Mouse (Mus musculus) forebrain, embryonic 14.5 days (tissue): ENCODE results near the gene Ten1. TPM values are rescaled to one million over a fixed set of nuclear protein-coding genes. Genes with fewer than 3 reads are reported as not detected.
A peak's percentile ranks its signal among the peaks of the same experiment; 100 is the strongest.

Source experiments
- ATAC-seq: fragments of 200-750 bp; cut with Nextera tagmentation; 2 replicates; pipeline ENCODE4 v1.8.0; 2017; ENCODE audit warnings: mild to moderate bottlenecking, moderate library complexity
- DNase-seq: peaks from one replicate; pipeline ENCODE4 v3.0.0-alpha.2; 2015; ENCODE audit warnings: low spot score
- H3K27ac ChIP-seq: fragments of 300-500 bp; sonication (generic); 2 replicates; pipeline ENCODE4 v1.5.1; 2014; ENCODE audit warnings: low read depth, mild to moderate bottlenecking, control low read depth, low read length, moderate library complexity
- H3K27me3 ChIP-seq: fragments of 300-500 bp; sonication (generic); replicated peaks from 2 replicates; pipeline ENCODE4 v1.6.1; 2014; ENCODE audit warnings: low read length, control low read depth, mixed read lengths; ENCODE audit not compliant: control insufficient read depth, insufficient read depth
- H3K36me3 ChIP-seq: fragments of 300-500 bp; sonication (generic); 2 replicates; pipeline ENCODE4 v1.6.1; 2014; ENCODE audit warnings: low read length, control low read depth; ENCODE audit not compliant: control insufficient read depth, insufficient read depth
- H3K4me1 ChIP-seq: fragments of 300-500 bp; sonication (generic); 2 replicates; pipeline ENCODE4 v1.6.1; 2014; ENCODE audit warnings: antibody characterized with exemption, low read length, control low read depth; ENCODE audit not compliant: control insufficient read depth, insufficient read depth
- H3K4me2 ChIP-seq: fragments of 300-500 bp; sonication (generic); 2 replicates; pipeline ENCODE4 v1.6.1; 2014; ENCODE audit warnings: mild to moderate bottlenecking, control low read depth, low read length
- H3K4me3 ChIP-seq: fragments of 300-500 bp; sonication (generic); 2 replicates; pipeline ENCODE4 v1.5.1; 2014; ENCODE audit warnings: low read depth, low read length, control low read depth
- H3K9ac ChIP-seq: fragments of 300-500 bp; sonication (generic); 2 replicates; pipeline ENCODE4 v1.6.1; 2014; ENCODE audit warnings: mild to moderate bottlenecking, low read length, control low read depth, moderate library complexity
- H3K9me3 ChIP-seq: fragments of 300-500 bp; sonication (generic); replicated peaks from 2 replicates; pipeline ENCODE4 v1.6.1; 2016; ENCODE audit warnings: low read length, control low read depth, mixed read lengths; ENCODE audit not compliant: control insufficient read depth
- WGBS: fragments of 180-500 bp; shearing (Covaris S2); extraction: QIAGEN DNeasy Blood & Tissue Kit; methylation state at CpG from one replicate; pipeline ENCODE4 v1.1.7; 2014; 5-methylcytosine and 5-hydroxymethylcytosine counted together
- polyA plus RNA-seq: library from polyadenylated mRNA; unstranded; fragments of >200 nt; fragmentation: Nextera tagmentation; extraction: Ambion mirVana; gene quantifications from 2 replicates; pipeline ENCODE4 v1.2.1, GENCODE M21; 2014

The Ten1 gene
- polyA plus RNA-seq, 1 experiment from 2014 or later: 81.8 TPM

GRCm38 (mm10) chr11:116169214-116169613 is 29.4 kb upstream of the Ten1 start:
- Histone ChIP-seq H3K27me3 (no peaks in the 10 kb centered on the region), H3K27ac (no peak overlapping the region), H3K9me3 (no peaks in the 10 kb centered on the region), H3K36me3 (peaks cover 46% of the 10 kb centered on the region), H3K4me3 (no peak overlapping the region), H3K9ac (no peak overlapping the region), H3K4me1 (peaks cover 11% of the 10 kb centered on the region), H3K4me2 (no peak overlapping the region)
- ATAC-seq: no peak
- DNase-seq: no peak
- 86% methylated on average over 3 of the region's 3 CpGs for WGBS

GRCm38 (mm10) chr11:116170003-116170800 is 28.5 kb upstream of the Ten1 start:
- no peak for DNase-seq
- H3K4me2 ChIP-seq: no peak overlapping the region
- H3K9ac ChIP-seq: no peak overlapping the region
- H3K27ac ChIP-seq: no peak overlapping the region
- 87% methylated on average over 5 of the region's 5 CpGs for WGBS
- ATAC-seq: no peak
- H3K36me3 ChIP-seq: peaks cover 46% of the 10 kb centered on the region
- H3K4me1 ChIP-seq: peaks cover 11% of the 10 kb centered on the region
- no peaks in the 10 kb centered on the region for H3K9me3 ChIP-seq
- no peak overlapping the region for H3K4me3 ChIP-seq
- H3K27me3 ChIP-seq: no peaks in the 10 kb centered on the region

GRCm38 (mm10) chr11:116171959-116172358 is 26.7 kb upstream of the Ten1 start:
- Histone ChIP-seq H3K36me3 (peaks cover 57% of the 10 kb centered on the region), H3K9me3 (no peaks in the 10 kb centered on the region), H3K27ac (no peak overlapping the region), H3K4me3 (no peak overlapping the region), H3K4me2 (no peak overlapping the region), H3K9ac (no peak overlapping the region), H3K4me1 (peaks cover 3% of the 10 kb centered on the region), H3K27me3 (no peaks in the 10 kb centered on the region)
- ATAC-seq (no peak), DNase-seq (no peak)
- WGBS: 81% methylated on average over 2 of the region's 2 CpGs

- no peak overlapping the region for H3K4me3 ChIP-seq
- no peaks in the 10 kb centered on the region for H3K27me3 ChIP-seq
- H3K4me2 ChIP-seq: no peak overlapping the region
- no peak overlapping the region for H3K27ac ChIP-seq
- no peaks in the 10 kb centered on the region for H3K9me3 ChIP-seq
- no peak for ATAC-seq
- 92% methylated on average over 22 of the region's 22 CpGs for WGBS
- H3K9ac ChIP-seq: no peak overlapping the region
- DNase-seq: no peak
- H3K4me1 ChIP-seq: no peaks in the 10 kb centered on the region
- peaks cover 83% of the 10 kb centered on the region for H3K36me3 ChIP-seq
Measured at GRCm38 (mm10) chr11:116174775-116175448, 23.7 kb upstream of the Ten1 start.

- no peak for ATAC-seq
- Histone ChIP-seq H3K9ac (no peak overlapping the region), H3K27me3 (no peaks in the 10 kb centered on the region), H3K9me3 (no peaks in the 10 kb centered on the region), H3K36me3 (peaks cover 92% of the 10 kb centered on the region), H3K4me3 (no peak overlapping the region), H3K4me2 (no peak overlapping the region), H3K27ac (no peak overlapping the region), H3K4me1 (no peaks in the 10 kb centered on the region)
- WGBS: 88% methylated on average over 7 of the region's 7 CpGs
- no peak for DNase-seq
Measured at GRCm38 (mm10) chr11:116176010-116176409, 22.6 kb upstream of the Ten1 start.

GRCm38 (mm10) chr11:116178411-116179121 is 20.1 kb upstream of the Ten1 start:
- no peak overlapping the region for H3K4me3 ChIP-seq
- H3K4me2 ChIP-seq: no peak overlapping the region
- DNase-seq: no peak
- H3K9me3 ChIP-seq: no peaks in the 10 kb centered on the region
- H3K36me3 ChIP-seq: peaks cover 90% of the 10 kb centered on the region
- H3K27ac ChIP-seq: no peak overlapping the region
- ATAC-seq: no peak
- WGBS: 89% methylated on average over 20 of the region's 20 CpGs
- no peaks in the 10 kb centered on the region for H3K27me3 ChIP-seq
- no peak overlapping the region for H3K9ac ChIP-seq
- no peaks in the 10 kb centered on the region for H3K4me1 ChIP-seq

- no peaks in the 10 kb centered on the region for H3K9me3 ChIP-seq
- no peak overlapping the region for H3K4me3 ChIP-seq
- 85% methylated on average over 3 of the region's 3 CpGs for WGBS
- no peak overlapping the region for H3K9ac ChIP-seq
- H3K27me3 ChIP-seq: no peaks in the 10 kb centered on the region
- peaks cover 66% of the 10 kb centered on the region for H3K36me3 ChIP-seq
- no peak overlapping the region for H3K4me2 ChIP-seq
- peak; percentile 6 for DNase-seq
- ATAC-seq: no peak
- no peaks in the 10 kb centered on the region for H3K4me1 ChIP-seq
- no peak overlapping the region for H3K27ac ChIP-seq
Measured at GRCm38 (mm10) chr11:116185836-116186235, 12.8 kb upstream of the Ten1 start.

GRCm38 (mm10) chr11:116186360-116186759 is 12.3 kb upstream of the Ten1 start:
- H3K4me1 ChIP-seq: no peaks in the 10 kb centered on the region
- ATAC-seq (no peak), DNase-seq (no peak)
- H3K4me2 ChIP-seq: no peak overlapping the region
- WGBS: 86% methylated on average over 11 of the region's 11 CpGs
- H3K36me3 ChIP-seq: peaks cover 71% of the 10 kb centered on the region
- H3K9me3 ChIP-seq: no peaks in the 10 kb centered on the region
- no peak overlapping the region for H3K9ac ChIP-seq
- H3K4me3 ChIP-seq: no peak overlapping the region
- no peaks in the 10 kb centered on the region for H3K27me3 ChIP-seq
- no peak overlapping the region for H3K27ac ChIP-seq
